In the genomic region with DNA sequence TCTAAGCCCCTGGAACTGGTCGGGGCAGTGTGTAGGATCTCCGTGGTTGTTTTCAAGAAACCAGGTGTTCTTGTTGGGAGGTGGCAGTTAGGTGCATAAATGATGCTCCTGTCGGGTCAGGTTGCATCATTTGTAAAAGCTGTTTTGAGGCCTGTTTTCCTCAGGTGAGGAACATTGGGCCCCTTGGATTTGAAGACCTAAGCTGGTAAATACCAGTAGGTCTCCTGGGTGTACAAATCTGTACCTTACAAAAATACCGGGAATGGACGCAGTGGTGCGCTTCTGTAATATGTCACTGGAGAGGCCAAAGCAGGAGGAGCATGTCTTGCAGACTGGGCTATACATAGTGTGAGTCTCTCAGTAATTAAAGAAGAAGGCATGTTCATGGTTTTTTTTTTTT, we compare ENCODE assay signal across 9 mouse cellular contexts. TPM values are rescaled to one million over a fixed set of nuclear protein-coding genes. Genes with fewer than 3 reads are reported as not detected.
A peak's percentile ranks its signal among the peaks of the same experiment; 100 is the strongest.
DNase-seq lines count a peak whose midpoint lies in the region; ATAC-seq and TF ChIP-seq lines count a peak whose summit lies in the region.
"Had no signal": no experiment of that assay in that cellular context is flagged by ENCODE, and none has a peak within 500 bp of the region (broad histone marks: within the 10 kb centered on the region; RNA-seq: fewer than 3 reads in every experiment).

No protein-coding gene starts in this region.

- WGBS in limb, embryonic 15.5 days: 21% methylated on average over 6 of the region's 6 CpGs
- 10% methylated on average over 6 of the region's 6 CpGs for WGBS in stomach, postnatal 0 days

- peak; percentile 31 for TF ChIP-seq EP300 in stomach, postnatal 0 days (optimal IDR thresholded peaks at IDR 0.05)

- H3K36me3 ChIP-seq in erythroblast, embryonic 14.5 days (ENCODE audit: control insufficient read depth): peaks cover 50% of the 10 kb centered on the region
- peaks cover 3% of the 10 kb centered on the region for H3K36me3 ChIP-seq in testis, adult 2 months (ENCODE audit: control insufficient read depth, insufficient read depth, low read length)
- peaks cover 36% of the 10 kb centered on the region for H3K36me3 ChIP-seq in limb, embryonic 15.5 days
- peaks cover 29% of the 10 kb centered on the region for H3K36me3 ChIP-seq in stomach, postnatal 0 days (ENCODE audit: control insufficient read depth, insufficient read depth, low read length)

- H3K4me1 ChIP-seq in erythroblast, embryonic 14.5 days (ENCODE audit: control insufficient read depth): peaks cover 46% of the 10 kb centered on the region
- H3K4me1 ChIP-seq in testis, adult 2 months (ENCODE audit: control insufficient read depth, insufficient read depth, low read length): peaks cover 4% of the 10 kb centered on the region
- peaks cover 12% of the 10 kb centered on the region; the same call in 1 of the 2 replicates for H3K4me1 ChIP-seq in limb, embryonic 15.5 days
- H3K4me1 ChIP-seq in stomach, postnatal 0 days (replicated peaks; ENCODE audit: control insufficient read depth, insufficient read depth): no peaks in the 10 kb centered on the region

- H3K4me3 ChIP-seq in erythroblast, embryonic 14.5 days (replicated peaks): peak overlapping the region; percentile 83
- H3K4me3 ChIP-seq in testis, adult 2 months (ENCODE audit: control insufficient read depth, low read depth, low read length): peak overlapping the region; percentile 94
- peak overlapping the region; percentile 88 for H3K4me3 ChIP-seq in limb, embryonic 15.5 days
- peak overlapping the region; percentile 84 for H3K4me3 ChIP-seq in stomach, postnatal 0 days (ENCODE audit: low read depth, low read length)

- peak overlapping the region; percentile 89 for H3K4me2 ChIP-seq in limb, embryonic 15.5 days
- peak overlapping the region; percentile 91 for H3K4me2 ChIP-seq in stomach, postnatal 0 days (replicated peaks; ENCODE audit: low read depth)

- TF ChIP-seq CTCF in testis, adult 2 months (IDR thresholded peaks at IDR 0.05; ENCODE audit: control insufficient read depth, insufficient read depth, insufficient replicate concordance, low read depth, low read length): no peak
- TF ChIP-seq CTCF in stomach, postnatal 0 days (IDR thresholded peaks at IDR 0.05; ENCODE audit: low read depth): no peak

- TF ChIP-seq POLR2A in testis, adult 2 months (IDR thresholded peaks at IDR 0.05; ENCODE audit: control insufficient read depth, low read depth, low read length): no peak

- H3K27ac ChIP-seq in testis, adult 2 months (ENCODE audit: control insufficient read depth, insufficient read depth, low read depth, low read length): peak overlapping the region; percentile 86
- peak overlapping the region; percentile 89; the same call in 1 of the 2 replicates for H3K27ac ChIP-seq in limb, embryonic 15.5 days
- peak overlapping the region; percentile 99 for H3K27ac ChIP-seq in stomach, postnatal 0 days (replicated peaks)

- H3K9ac ChIP-seq in limb, embryonic 15.5 days: no peak overlapping the region
- peak overlapping the region; percentile 95 for H3K9ac ChIP-seq in stomach, postnatal 0 days (ENCODE audit: low read length)

- H3K27me3 ChIP-seq in erythroblast, embryonic 14.5 days (ENCODE audit: control insufficient read depth): no peaks in the 10 kb centered on the region
- no peaks in the 10 kb centered on the region for H3K27me3 ChIP-seq in testis, adult 2 months (ENCODE audit: control insufficient read depth, insufficient read depth, low read length)
- H3K27me3 ChIP-seq in limb, embryonic 15.5 days: no peaks in the 10 kb centered on the region
- no peaks in the 10 kb centered on the region for H3K27me3 ChIP-seq in stomach, postnatal 0 days (ENCODE audit: control insufficient read depth, insufficient read depth, low read length)

- no peak for DNase-seq in testis, postnatal 10 days (ENCODE audit: low spot score)
- no peak for DNase-seq in stomach, postnatal 0 days (ENCODE audit: low spot score)
- no peak for DNase-seq in urinary bladder, postnatal 25 days (ENCODE audit: low spot score)
- DNase-seq in spleen, adult 18-20 months: no peak

- no peaks in the 10 kb centered on the region for H3K9me3 ChIP-seq in erythroblast, embryonic 14.5 days (ENCODE audit: control insufficient read depth, low read length)
- H3K9me3 ChIP-seq in limb, embryonic 15.5 days: no peaks in the 10 kb centered on the region
- H3K9me3 ChIP-seq in stomach, postnatal 0 days (ENCODE audit: control insufficient read depth, low read length): no peaks in the 10 kb centered on the region

- ATAC-seq in erythroblast, adult 5-6 weeks (replicated peaks; ENCODE audit: low FRiP score, poor library complexity, severe bottlenecking): no peak
- ATAC-seq in limb, embryonic 15.5 days (ENCODE audit: insufficient number of reproducible peaks, low FRiP score, low TSS enrichment, low read depth): no peak
- ATAC-seq in stomach, postnatal 0 days (ENCODE audit: low FRiP score, low TSS enrichment): no peak; the same call in 1 of the 2 replicates

RNA-seq across cellular contexts. Expression of a gene that starts 1.5 kb away (rescaled TPM):
- polyA plus RNA-seq in erythroblast, embryonic 14.5 days (2012): 21.2 and 46.3 TPM in 2 replicates
- 52.1 and 56.6 TPM in 2 replicates for total RNA-seq in erythroblast, adult 5-6 weeks (2015; ENCODE audit: low replicate concordance)
- total RNA-seq in erythroblast, adult 5-6 weeks (2017; ENCODE audit: low replicate concordance): 60.9 and 70.5 TPM in 2 replicates
- polyA plus RNA-seq in testis, adult 2 months (2012; rRNA removed): 227 and 245 TPM in 2 replicates
- 97.6 and 102 TPM in 2 replicates for polyA plus RNA-seq in limb, embryonic 15.5 days (2015; fragmentation: Nextera tagmentation; extraction: Ambion mirVana)
- polyA plus RNA-seq in stomach, postnatal 0 days (2015; fragmentation: Nextera tagmentation; extraction: Ambion mirVana): 224 and 255 TPM in 2 replicates

RNA-seq across cellular contexts. Expression of a gene that starts 46.4 kb away (rescaled TPM):
- 0.04 TPM in 1 of 2 replicates, not detected in the other for polyA plus RNA-seq in erythroblast, embryonic 14.5 days (2012)
- total RNA-seq in erythroblast, adult 5-6 weeks (2015; ENCODE audit: low replicate concordance): 0.77 and 1.7 TPM in 2 replicates
- total RNA-seq in erythroblast, adult 5-6 weeks (2017; ENCODE audit: low replicate concordance): 3.9 and 10.7 TPM in 2 replicates
- polyA plus RNA-seq in testis, adult 2 months (2012; rRNA removed): 7.3 and 8.2 TPM in 2 replicates
- 0.50 and 0.76 TPM in 2 replicates for polyA plus RNA-seq in limb, embryonic 15.5 days (2015; fragmentation: Nextera tagmentation; extraction: Ambion mirVana)
- 0.44 and 0.62 TPM in 2 replicates for polyA plus RNA-seq in stomach, postnatal 0 days (2015; fragmentation: Nextera tagmentation; extraction: Ambion mirVana)

RNA-seq across cellular contexts. Expression of a gene that starts 58.8 kb away (rescaled TPM):
- polyA plus RNA-seq in erythroblast, embryonic 14.5 days (2012): 0.04 TPM in 1 of 2 replicates, not detected in the other
- total RNA-seq in erythroblast, adult 5-6 weeks (2015; ENCODE audit: low replicate concordance): 2.5 TPM in 1 of 2 replicates, not detected in the other
- total RNA-seq in erythroblast, adult 5-6 weeks (2017; ENCODE audit: low replicate concordance): 0.34 TPM in 1 of 2 replicates, not detected in the other
- polyA plus RNA-seq in testis, adult 2 months (2012; rRNA removed): 0.99 and 1.4 TPM in 2 replicates
- polyA plus RNA-seq in limb, embryonic 15.5 days (2015; fragmentation: Nextera tagmentation; extraction: Ambion mirVana): not detected in 2 replicates
- polyA plus RNA-seq in stomach, postnatal 0 days (2015; fragmentation: Nextera tagmentation; extraction: Ambion mirVana): 0.10 and 0.22 TPM in 2 replicates
- total RNA-seq: gastrocnemius, adult 8-10 months had no signal
